Comparison of ENCODE assay signal across 19 mouse cellular contexts in genomic region chr6:51701253-51702020, GRCm38 (mm10).
DNase-seq lines count a peak whose midpoint lies in the region; ATAC-seq lines count a peak whose summit lies in the region.
"Had no signal": no experiment of that assay in that cellular context is flagged by ENCODE, and none has a peak within 500 bp of the region (broad histone marks: within the 10 kb centered on the region; RNA-seq: fewer than 3 reads in every experiment).

No protein-coding gene starts in this region.

- no peak overlapping the region for H3K27ac ChIP-seq in intestine, embryonic 14.5 days (ENCODE audit: low read depth)
- no peak overlapping the region for H3K27ac ChIP-seq in intestine, embryonic 15.5 days
- no peak overlapping the region for H3K27ac ChIP-seq in liver, embryonic 13.5 days
- no peak overlapping the region for H3K27ac ChIP-seq in liver, embryonic 16.5 days (ENCODE audit: low read length)
- H3K27ac ChIP-seq in midbrain, embryonic 16.5 days (ENCODE audit: low read length) = no peak overlapping the region
- H3K27ac ChIP-seq: embryonic facial prominence, embryonic 12.5 days; forebrain, embryonic 12.5 days; hindbrain, embryonic 13.5 days had no signal

- H3K36me3 ChIP-seq in intestine, embryonic 14.5 days (ENCODE audit: control insufficient read depth, insufficient read depth, low read length) = no peaks in the 10 kb centered on the region
- H3K36me3 ChIP-seq in intestine, embryonic 15.5 days = no peaks in the 10 kb centered on the region
- no peaks in the 10 kb centered on the region for H3K36me3 ChIP-seq in liver, embryonic 13.5 days
- H3K36me3 ChIP-seq in liver, embryonic 16.5 days (ENCODE audit: control insufficient read depth, insufficient read depth) = no peaks in the 10 kb centered on the region
- no peaks in the 10 kb centered on the region for H3K36me3 ChIP-seq in midbrain, embryonic 16.5 days (ENCODE audit: control insufficient read depth, insufficient read depth, low read length)
- H3K36me3 ChIP-seq: embryonic facial prominence, embryonic 12.5 days; forebrain, embryonic 12.5 days; hindbrain, embryonic 13.5 days had no signal

- no peak overlapping the region for H3K9ac ChIP-seq in intestine, embryonic 14.5 days (ENCODE audit: low read length)
- H3K9ac ChIP-seq in intestine, embryonic 15.5 days = no peak overlapping the region
- no peak overlapping the region for H3K9ac ChIP-seq in liver, embryonic 13.5 days
- no peak overlapping the region for H3K9ac ChIP-seq in liver, embryonic 16.5 days (ENCODE audit: low read depth, low read length)
- no peak overlapping the region for H3K9ac ChIP-seq in midbrain, embryonic 16.5 days (ENCODE audit: low read depth, low read length)
- H3K9ac ChIP-seq: embryonic facial prominence, embryonic 12.5 days; forebrain, embryonic 12.5 days; hindbrain, embryonic 13.5 days had no signal

- no peaks in the 10 kb centered on the region for H3K9me3 ChIP-seq in intestine, embryonic 14.5 days (ENCODE audit: control insufficient read depth, low read length)
- no peaks in the 10 kb centered on the region for H3K9me3 ChIP-seq in intestine, embryonic 15.5 days
- H3K9me3 ChIP-seq in liver, embryonic 13.5 days (replicated peaks) = no peaks in the 10 kb centered on the region
- H3K9me3 ChIP-seq in liver, embryonic 16.5 days (replicated peaks; ENCODE audit: control insufficient read depth, low read length) = no peaks in the 10 kb centered on the region
- no peaks in the 10 kb centered on the region for H3K9me3 ChIP-seq in midbrain, embryonic 16.5 days (replicated peaks; ENCODE audit: control insufficient read depth, low read length, poor library complexity, severe bottlenecking)
- H3K9me3 ChIP-seq: embryonic facial prominence, embryonic 12.5 days; forebrain, embryonic 12.5 days; hindbrain, embryonic 13.5 days had no signal

- 83% methylated on average over 11 of the region's 11 CpGs for WGBS in intestine, embryonic 14.5 days
- WGBS in intestine, embryonic 15.5 days = 79% methylated on average over 11 of the region's 11 CpGs
- 63% methylated on average over 11 of the region's 11 CpGs for WGBS in liver, embryonic 13.5 days (ENCODE audit: insufficient replicate concordance)
- whole genome bisulfite sequencing in liver, embryonic 16.5 days (ENCODE audit: insufficient replicate concordance) = 61% methylated on average over 11 of the region's 11 CpGs
- 96% methylated on average over 11 of the region's 11 CpGs for WGBS in midbrain, embryonic 16.5 days

- H3K4me1 ChIP-seq in intestine, embryonic 14.5 days (replicated peaks; ENCODE audit: control insufficient read depth, insufficient read depth, low read length) = no peaks in the 10 kb centered on the region
- H3K4me1 ChIP-seq in intestine, embryonic 15.5 days (replicated peaks) = no peaks in the 10 kb centered on the region
- no peaks in the 10 kb centered on the region for H3K4me1 ChIP-seq in liver, embryonic 13.5 days (replicated peaks)
- H3K4me1 ChIP-seq in liver, embryonic 16.5 days (ENCODE audit: control insufficient read depth, low read depth, low read length) = no peaks in the 10 kb centered on the region; the same call in none of the 2 replicates
- H3K4me1 ChIP-seq in midbrain, embryonic 16.5 days (ENCODE audit: control insufficient read depth, insufficient read depth, low read length) = no peaks in the 10 kb centered on the region
- H3K4me1 ChIP-seq: embryonic facial prominence, embryonic 12.5 days; forebrain, embryonic 12.5 days had no signal

- no peak for ATAC-seq in intestine, embryonic 14.5 days (replicated peaks; ENCODE audit: low FRiP score, low TSS enrichment, low read depth)
- no peak for ATAC-seq in intestine, embryonic 15.5 days
- ATAC-seq in liver, embryonic 13.5 days (ENCODE audit: low read depth) = peak; percentile 70; the same call in 1 of the 2 replicates
- ATAC-seq in liver, embryonic 16.5 days (ENCODE audit: low read depth) = peak; percentile 87
- ATAC-seq in midbrain, embryonic 16.5 days = no peak
- ATAC-seq: forebrain, embryonic 16.5 days had no signal

- no peak overlapping the region for H3K4me2 ChIP-seq in intestine, embryonic 14.5 days (ENCODE audit: low read length)
- H3K4me2 ChIP-seq in intestine, embryonic 15.5 days (replicated peaks) = no peak overlapping the region
- H3K4me2 ChIP-seq in liver, embryonic 13.5 days = no peak overlapping the region
- no peak overlapping the region for H3K4me2 ChIP-seq in liver, embryonic 16.5 days (ENCODE audit: low read depth, low read length)
- no peak overlapping the region for H3K4me2 ChIP-seq in midbrain, embryonic 16.5 days (ENCODE audit: low read length)
- H3K4me2 ChIP-seq: embryonic facial prominence, embryonic 12.5 days; forebrain, embryonic 12.5 days; hindbrain, embryonic 13.5 days had no signal

- peak; percentile 44 for DNase-seq in intestine, embryonic 14.5 days (ENCODE audit: low spot score)
- DNase-seq in lung, postnatal 36 days = peak; percentile 37
- DNase-seq in lung, postnatal 4 days = no peak
- no peak for DNase-seq in liver, embryonic 13.5 days
- no peak for DNase-seq in thymus, postnatal 36 days
- DNase-seq: adrenal gland, postnatal 10 days; cerebellum, adult 11 months; cerebellum, adult 8-10 months; cerebellum, postnatal 14 days; embryo, embryonic 11 days; gastrocnemius, postnatal 14 days; heart, postnatal 10 days had no signal

- no peak overlapping the region for H3K4me3 ChIP-seq in intestine, embryonic 14.5 days (ENCODE audit: low read depth, low read length)
- no peak overlapping the region for H3K4me3 ChIP-seq in intestine, embryonic 15.5 days (replicated peaks)
- no peak overlapping the region for H3K4me3 ChIP-seq in liver, embryonic 13.5 days (replicated peaks)
- no peak overlapping the region for H3K4me3 ChIP-seq in liver, embryonic 16.5 days (ENCODE audit: low read depth, low read length)
- no peak overlapping the region for H3K4me3 ChIP-seq in midbrain, embryonic 16.5 days (ENCODE audit: low read depth, low read length)
- H3K4me3 ChIP-seq: embryonic facial prominence, embryonic 12.5 days; forebrain, embryonic 12.5 days; hindbrain, embryonic 13.5 days had no signal

- H3K27me3 ChIP-seq in intestine, embryonic 14.5 days (replicated peaks; ENCODE audit: control insufficient read depth, insufficient read depth, low read length) = no peaks in the 10 kb centered on the region
- H3K27me3 ChIP-seq in intestine, embryonic 15.5 days (replicated peaks) = no peaks in the 10 kb centered on the region
- no peaks in the 10 kb centered on the region for H3K27me3 ChIP-seq in liver, embryonic 13.5 days
- H3K27me3 ChIP-seq in liver, embryonic 16.5 days (ENCODE audit: control insufficient read depth, insufficient read depth, low read depth, low read length) = no peaks in the 10 kb centered on the region
- H3K27me3 ChIP-seq in midbrain, embryonic 16.5 days (ENCODE audit: control insufficient read depth, insufficient read depth, low read depth, low read length) = no peaks in the 10 kb centered on the region
- H3K27me3 ChIP-seq: embryonic facial prominence, embryonic 12.5 days; forebrain, embryonic 12.5 days; hindbrain, embryonic 13.5 days had no signal

Comparison
In these comparisons a context has a peak if more than half of its experiments do, and no peak if none do; other contexts are left out.
1. DNase-seq: peak in intestine, embryonic 14.5 days (single experiment) and lung, postnatal 36 days (single experiment); none in lung, postnatal 4 days (0 of 2), liver, embryonic 13.5 days (single experiment) and thymus, postnatal 36 days (0 of 2).
2. ATAC-seq: peak in liver, embryonic 13.5 days (single experiment) and liver, embryonic 16.5 days (single experiment); none in intestine, embryonic 14.5 days (single experiment), intestine, embryonic 15.5 days (single experiment) and midbrain, embryonic 16.5 days (single experiment).